Mouse (Mus musculus) T-helper 2 cell (primary cell): Measurements from ENCODE around the gene Sf3a2.

Experiments used
- in situ Hi-C: fragments of 300-600 bp; cut with MboI, MseI; formaldehyde crosslinking; loops from one replicate; pipeline ENCODE4 v1.15.1; 2025; ENCODE audit warnings: high pct_unique_total_duplicates

Gene Sf3a2

GRCm38 (mm10) chr10:80843931-80844547, 46.0 kb downstream of the Sf3a2 start, which contains the start of gene Lingo3:
TSS of gene Lingo3 (minus strand) at chr10:80844039.
- in situ Hi-C loops: no loop called here

- in situ Hi-C loops: no loop called here
Measured at GRCm38 (mm10) chr10:80845055-80845693, 47.2 kb downstream of the Sf3a2 start.

- in situ Hi-C loops: no loop called here
Measured at GRCm38 (mm10) chr10:80845732-80846131, 47.7 kb downstream of the Sf3a2 start.

DNA sequence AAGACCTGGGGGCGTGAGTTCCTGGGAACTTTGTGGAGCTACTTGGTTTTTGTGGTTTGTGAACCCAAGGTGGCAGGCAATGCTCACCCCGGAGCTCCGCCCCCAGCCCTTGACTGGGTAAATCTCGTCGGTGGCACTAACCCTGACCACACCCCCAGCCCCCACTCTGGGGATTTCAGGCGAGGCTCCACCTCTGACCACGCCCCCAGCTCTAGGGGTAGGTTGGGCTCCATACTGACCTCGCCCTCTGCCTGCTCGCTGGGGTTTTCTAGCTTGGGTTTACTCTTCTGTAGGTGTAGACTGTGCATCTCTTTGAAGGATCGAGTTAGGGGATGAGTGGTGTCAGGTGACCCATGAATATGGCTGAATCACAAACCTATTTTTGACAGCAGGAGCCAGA, 50.6 kb downstream of the Sf3a2 start:
- in situ Hi-C loops: no loop called here
